Mouse (Mus musculus) ES-E14 (cell line): Measurements from ENCODE around the gene 4921504E06Rik. TPM values are rescaled to one million over a fixed set of nuclear protein-coding genes. Genes with fewer than 3 reads are reported as not detected.

ENCODE experiments used
- DNase-seq: peaks from one replicate; pipeline ENCODE4 v3.0.0-alpha.2; 2013; ENCODE audit warnings: low read depth, low spot score
- H3K27ac ChIP-seq: 2 replicates; pipeline ENCODE4 v1.5.1; 2012; ENCODE audit warnings: low read depth, mild to moderate bottlenecking, low read length, moderate library complexity, mixed read lengths; ENCODE audit not compliant: poor library complexity, insufficient read depth, severe bottlenecking
- H3K36me3 ChIP-seq: 2 replicates; pipeline ENCODE4 v1.6.1; 2012; ENCODE audit warnings: mild to moderate bottlenecking, low read length, moderate library complexity, mixed read lengths; ENCODE audit not compliant: control insufficient read depth, poor library complexity, insufficient read depth, severe bottlenecking
- H3K4me1 ChIP-seq, 2 experiments: fragments of 150-350 bp in 1 of 2; sonication (generic) in 1 of 2; 2 replicates each; pipeline ENCODE4 v1.6.1; 2012; ENCODE audit warnings: low read length in 2 of 2, mild to moderate bottlenecking in 1 of 2, mixed read lengths in 1 of 2; ENCODE audit not compliant: control insufficient read depth in 2 of 2, insufficient read depth in 2 of 2, poor library complexity in 1 of 2
- H3K4me3 ChIP-seq, 2 experiments: fragments of 150-350 bp in 1 of 2; sonication (generic) in 1 of 2; 2 replicates each; pipeline ENCODE4 v1.5.1; 2012; ENCODE audit warnings: low read length in 2 of 2, low read depth in 1 of 2, mild to moderate bottlenecking in 1 of 2, mixed read lengths in 1 of 2; ENCODE audit not compliant: insufficient read depth in 1 of 2, poor library complexity in 1 of 2, severe bottlenecking in 1 of 2
- H3K9ac ChIP-seq: 2 replicates; pipeline ENCODE4 v1.6.1; 2012; ENCODE audit warnings: low read depth, mild to moderate bottlenecking, low read length, mixed read lengths; ENCODE audit not compliant: poor library complexity, insufficient read depth, severe bottlenecking
- H3K9me3 ChIP-seq: fragments of 150-350 bp; sonication (generic); 2 replicates; pipeline ENCODE4 v1.6.1; 2012; ENCODE audit warnings: low read depth, mild to moderate bottlenecking, low read length; ENCODE audit not compliant: control insufficient read depth, insufficient read depth
- CHD2 ChIP-seq: IDR thresholded peaks from 2 replicates; pipeline ENCODE4 v1.6.1; 2014; ENCODE audit warnings: mild to moderate bottlenecking, low read depth, low read length, inconsistent platforms
- HCFC1 ChIP-seq: IDR thresholded peaks from 2 replicates; pipeline ENCODE4 v1.6.1; 2012; ENCODE audit warnings: low read length, inconsistent platforms, borderline replicate concordance; ENCODE audit not compliant: insufficient read depth
- MAFK ChIP-seq: IDR thresholded peaks from 2 replicates; pipeline ENCODE4 v1.6.1; 2014; ENCODE audit warnings: mild to moderate bottlenecking, low read depth, low read length, inconsistent platforms; ENCODE audit not compliant: insufficient read depth
- ZC3H11A ChIP-seq: IDR thresholded peaks from 2 replicates; pipeline ENCODE4 v1.6.1; 2012; ENCODE audit warnings: low read depth, mild to moderate bottlenecking, inconsistent platforms, low read length, borderline replicate concordance
- ZNF384 ChIP-seq: IDR thresholded peaks from 2 replicates; pipeline ENCODE4 v1.6.1; 2012; ENCODE audit warnings: low read depth, low read length, inconsistent platforms
- in situ Hi-C, 2 experiments: fragments of 600-800 bp; cut with MboI; formaldehyde crosslinking; loops; one replicate each; pipeline ENCODE4 v1.15.1; 2025; ENCODE audit warnings: low sequenced_read_pairs in 2 of 2, inconsistent platforms in 1 of 2; ENCODE audit not compliant: unreplicated experiment in 2 of 2
- total RNA-seq: library from RNA; depleted of rRNA; stranded (reverse); fragments of 300-350 nt; gene quantifications from 2 replicates; pipeline ENCODE4 v1.2.3, GENCODE M21; 2012

4921504E06Rik gene
- total RNA-seq, 1 experiment, result not detected

- H3K9ac ChIP-seq, result no peak overlapping the region
- no peaks in the 10 kb centered on the region for H3K4me1 ChIP-seq
- no peak for DNase-seq
- in situ Hi-C loops, result no loop called here
- H3K27ac ChIP-seq, result no peak overlapping the region
- H3K36me3 ChIP-seq, result no peaks in the 10 kb centered on the region
- no peaks in the 10 kb centered on the region for H3K9me3 ChIP-seq
- H3K4me3 ChIP-seq, result no peak overlapping the region
- TF ChIP-seq CHD2 (no peak), MAFK (no peak), ZNF384 (no peak), ZC3H11A (no peak), HCFC1 (no peak)
Observed at GRCm38 (mm10) chr2:19490262-19490661, 63.5 kb downstream of the 4921504E06Rik start.

DNA sequence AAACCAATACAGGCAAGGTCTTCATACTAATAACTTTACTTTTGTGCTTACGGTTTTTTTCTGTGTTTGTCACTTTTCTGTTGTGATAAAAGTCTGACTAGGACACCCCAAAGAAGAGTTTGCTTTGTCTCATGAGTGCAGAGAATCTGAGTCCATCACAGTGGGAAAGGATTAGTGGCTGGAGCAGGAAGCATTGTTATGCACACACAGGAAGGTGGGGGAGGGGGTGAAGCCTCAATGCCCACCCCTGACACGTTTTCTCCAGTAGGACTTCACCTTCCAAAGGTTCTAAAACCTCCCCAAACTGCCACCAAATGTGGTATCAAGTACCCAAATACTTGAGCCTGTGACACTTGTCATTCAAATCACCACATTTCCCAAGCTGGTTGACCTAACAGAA is 91.8 kb downstream of the 4921504E06Rik start:
- TF ChIP-seq HCFC1 (no peak), CHD2 (no peak), MAFK (no peak), ZC3H11A (no peak), ZNF384 (no peak)
- Histone ChIP-seq H3K9ac (no peak overlapping the region), H3K27ac (no peak overlapping the region), H3K9me3 (no peaks in the 10 kb centered on the region), H3K4me3 (no peak overlapping the region), H3K4me1 (no peaks in the 10 kb centered on the region; a peak in 1 of 4 replicates), H3K36me3 (no peaks in the 10 kb centered on the region)
- DNase-seq, result no peak
- in situ Hi-C loops, result no loop called here

GRCm38 (mm10) chr2:19458785-19459184 is 94.9 kb downstream of the 4921504E06Rik start:
- no peak for TF ChIP-seq MAFK
- TF ChIP-seq ZNF384, result no peak
- no peak for TF ChIP-seq HCFC1
- TF ChIP-seq ZC3H11A, result no peak
- TF ChIP-seq CHD2, result no peak
- Histone ChIP-seq H3K9ac (no peak overlapping the region), H3K4me1 (no peaks in the 10 kb centered on the region; a peak in 1 of 4 replicates), H3K27ac (no peak overlapping the region), H3K36me3 (no peaks in the 10 kb centered on the region), H3K4me3 (no peak overlapping the region), H3K9me3 (no peaks in the 10 kb centered on the region)
- DNase-seq, result no peak
- in situ Hi-C loops, result no loop called here

DNA sequence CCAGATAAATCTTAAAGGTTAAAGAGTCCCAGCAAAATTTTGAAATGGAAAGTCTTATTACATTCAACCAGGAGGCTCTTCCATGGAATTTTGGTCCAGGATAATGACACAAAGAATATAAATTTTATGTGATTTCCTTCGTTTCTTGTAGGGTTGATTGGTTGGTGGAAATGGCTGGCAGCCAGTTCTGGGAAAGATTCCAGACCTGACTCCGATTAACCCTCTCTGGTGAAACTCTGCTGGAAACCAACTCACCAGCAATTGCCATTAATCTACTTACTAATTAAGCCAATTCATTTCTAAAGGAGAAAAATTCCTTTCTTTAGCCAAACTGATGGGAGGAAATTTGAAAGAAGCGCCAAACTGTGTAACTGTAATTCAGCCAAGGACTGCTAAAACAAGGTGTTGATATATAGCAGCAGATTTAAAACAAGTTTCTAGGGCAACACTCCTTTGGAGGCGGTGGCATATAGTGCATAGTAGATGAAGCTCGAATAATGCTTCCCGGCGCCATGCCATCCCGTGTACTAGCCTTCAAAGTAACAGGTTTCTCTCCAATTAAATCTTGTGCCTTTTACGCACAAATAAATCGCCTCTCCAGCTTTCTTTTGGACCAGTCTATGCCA is 97.7 kb downstream of the 4921504E06Rik start:
- Histone ChIP-seq H3K9me3 (no peaks in the 10 kb centered on the region), H3K4me3 (no peak overlapping the region), H3K36me3 (no peaks in the 10 kb centered on the region), H3K9ac (no peak overlapping the region), H3K27ac (no peak overlapping the region), H3K4me1 (no peaks in the 10 kb centered on the region)
- TF ChIP-seq HCFC1, result no peak
- TF ChIP-seq ZNF384, result no peak
- in situ Hi-C loops, result no loop called here
- DNase-seq, result no peak

DNA sequence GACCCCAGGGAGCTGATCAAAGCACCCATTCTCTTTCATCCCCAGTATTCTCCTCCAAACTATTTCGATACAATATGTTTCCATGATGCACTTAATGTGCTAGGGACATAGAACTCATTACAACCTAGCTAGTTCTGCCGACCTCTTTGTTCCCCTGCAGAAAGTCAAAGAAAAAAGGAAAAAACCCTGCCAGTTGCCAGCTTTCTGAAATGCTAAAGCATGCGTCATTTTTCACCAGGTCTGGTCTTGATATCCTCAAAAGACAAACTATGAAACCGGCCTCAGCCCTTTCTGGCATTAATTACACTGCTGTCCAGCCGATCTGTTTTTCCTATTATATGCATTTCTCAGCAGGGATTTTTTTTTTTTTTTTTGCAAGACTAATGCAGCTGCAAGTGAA is 98.5 kb downstream of the 4921504E06Rik start:
- in situ Hi-C loops, result no loop called here
- no peak for DNase-seq
- no peak overlapping the region for H3K4me3 ChIP-seq
- TF ChIP-seq CHD2 (no peak), MAFK (no peak), ZC3H11A (no peak), ZNF384 (no peak), HCFC1 (no peak)
- no peaks in the 10 kb centered on the region for H3K9me3 ChIP-seq
- H3K4me1 ChIP-seq, result no peaks in the 10 kb centered on the region
- no peak overlapping the region for H3K9ac ChIP-seq
- H3K27ac ChIP-seq, result no peak overlapping the region
- no peaks in the 10 kb centered on the region for H3K36me3 ChIP-seq
